Mouse (Mus musculus) subcutaneous adipose tissue, adult 2 months (tissue): ENCODE results near the gene Xrcc2. TPM values are rescaled to one million over a fixed set of nuclear protein-coding genes. Genes with fewer than 3 reads are reported as not detected.

Experiments
- polyA plus RNA-seq: library from polyadenylated mRNA; depleted of rRNA; stranded (reverse); fragments of >200 nt; gene quantifications from 2 replicates; pipeline ENCODE4 v1.2.3, GENCODE M21; 2012; ENCODE audit warnings: low replicate concordance; rRNA removed

Xrcc2 gene
- 6.6 and 7.4 TPM in 2 replicates for polyA plus RNA-seq

DNA sequence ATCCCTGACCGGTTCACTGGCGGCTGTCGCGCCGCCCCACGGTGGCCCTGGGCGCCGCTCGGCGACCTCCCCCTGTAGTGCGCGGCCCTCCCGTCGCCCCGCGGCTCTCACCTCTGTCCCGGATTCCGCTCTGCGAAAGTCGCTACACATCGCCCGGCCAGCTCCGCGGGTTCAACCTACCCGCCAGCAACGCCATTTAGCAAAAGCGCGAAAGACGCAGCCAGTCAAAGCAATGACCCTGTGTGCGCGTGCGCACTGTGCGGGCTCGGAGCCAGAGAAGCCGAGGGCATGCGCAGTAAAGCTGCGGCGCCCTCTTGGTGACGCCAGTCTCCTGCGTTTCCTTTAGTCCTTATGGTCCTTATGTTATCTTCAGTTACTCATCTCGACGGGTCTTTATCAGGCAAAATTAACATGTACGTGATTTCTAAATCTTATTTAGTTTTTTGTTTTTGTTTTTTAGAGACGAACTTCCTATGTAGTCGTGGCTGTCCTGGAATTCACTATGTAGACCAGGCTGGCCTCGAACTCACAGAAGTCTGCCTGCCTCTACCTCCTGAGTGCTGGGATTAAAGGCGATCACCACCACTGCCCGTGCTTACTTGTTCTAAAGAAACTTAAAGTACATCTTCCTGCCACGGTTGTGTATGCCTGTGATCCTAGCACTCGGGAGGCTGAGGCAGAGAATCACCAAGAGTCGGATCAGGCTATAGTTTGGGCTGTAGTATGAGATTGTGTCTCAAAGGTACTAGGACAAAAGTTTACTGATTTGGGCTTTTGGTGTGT, at the start of gene Xrcc2:
Xrcc2 (minus strand) TSS at position 259 of the 783 bp plus-strand sequence.

Other genes starting within 250 kb of the Xrcc2 start
- 17.2 and 28.0 TPM in 2 replicates for gene Kmt2c, start 207.0 kb downstream of the Xrcc2 start, polyA plus RNA-seq
- gene Cct8l1, start 189.8 kb downstream of the Xrcc2 start, polyA plus RNA-seq = 0.06 and 0.08 TPM in 2 replicates
- 3.5 and 4.2 TPM in 2 replicates for gene Actr3b, start 54.2 kb upstream of the Xrcc2 start, polyA plus RNA-seq
- gene Gm21663, start 236.6 kb upstream of the Xrcc2 start, polyA plus RNA-seq = not detected in 2 replicates
- not detected in 2 replicates for gene Gm21671, start 248.6 kb upstream of the Xrcc2 start, polyA plus RNA-seq